Mouse (Mus musculus): ENCODE data around the gene Ptpn18. TPM values are rescaled to one million over a fixed set of nuclear protein-coding genes. Genes with fewer than 3 reads are reported as not detected.
A peak's percentile ranks its signal among the peaks of the same experiment; 100 is the strongest.

Ptpn18 gene
- total and polyA plus RNA-seq, 3 experiments = 39.1 to 73.3 TPM; not detected in 1

DNA sequence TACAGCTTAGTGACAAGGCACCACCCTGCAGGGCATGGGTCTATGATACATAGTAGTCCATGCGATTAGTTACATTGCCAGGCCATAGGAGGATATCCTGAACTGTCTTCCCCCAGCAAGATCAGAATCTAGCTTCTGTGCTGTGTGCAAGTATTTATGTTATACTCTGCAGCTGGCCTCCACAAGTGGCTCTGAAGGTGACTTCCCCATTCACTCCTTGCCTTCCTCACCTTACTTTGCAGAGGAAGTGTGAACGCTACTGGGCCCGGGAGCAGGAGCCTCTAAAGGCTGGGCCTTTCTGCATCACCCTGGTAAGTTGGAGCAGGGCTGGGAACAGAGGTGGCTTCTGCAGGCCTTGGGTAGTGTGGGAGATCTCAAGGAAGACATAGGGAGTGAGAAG lies 8.5 kb downstream of the Ptpn18 start:
- Histone ChIP-seq H3K4me3 (ENCODE audit: control insufficient read depth in 1 of 2, insufficient read depth in 1 of 2, low read depth in 2 of 2, low read length in 2 of 2) (no peak overlapping the region), H3K36me3 (ENCODE audit: control insufficient read depth in 1 of 2, insufficient read depth in 2 of 2, low read length in 2 of 2) (peaks cover 0 to 15% of the 10 kb centered on the region in 2 experiments; a peak in 2 of 4 replicates), H3K27ac (ENCODE audit: control insufficient read depth, low read depth, low read length) (peak overlapping the region; percentile 9; the same call in 1 of the 2 replicates), H3K27me3 (ENCODE audit: control insufficient read depth in 1 of 2, insufficient read depth in 2 of 2, low read length in 2 of 2) (no peaks in the 10 kb centered on the region), H3K4me1 (ENCODE audit: control insufficient read depth in 1 of 2, insufficient read depth in 2 of 2, low read length in 2 of 2) (peaks cover 19 to 22% of the 10 kb centered on the region in 2 experiments), H3K9ac (ENCODE audit: control insufficient read depth, low read depth, low read length, poor library complexity, severe bottlenecking) (no peak overlapping the region), H3K9me3 (replicated peaks; ENCODE audit: insufficient read depth, low read length) (no peaks in the 10 kb centered on the region), H3K79me2 (ENCODE audit: control insufficient read depth, insufficient read depth, low read length, poor library complexity) (no peaks in the 10 kb centered on the region; the same call in 1 of the 2 replicates)
- peak; percentile 72 for DNase-seq (ENCODE audit: low read depth, low spot score)
- TF ChIP-seq EP300 (IDR thresholded peaks at IDR 0.05; ENCODE audit: low read depth in 1 of 2, low read length in 2 of 2) (0 out of 4 replicates have a peak, but pooled peaks of 1 of the 2 experiments have one; percentile 38), ETS1 (IDR thresholded peaks at IDR 0.05; ENCODE audit: low read depth, low read length) (0 out of 2 replicates have a peak, but pooled peaks have one; percentile 35), TAL1 (IDR thresholded peaks at IDR 0.05; ENCODE audit: low read length) (no peak), MYC (IDR thresholded peaks at IDR 0.05; ENCODE audit: low read depth, low read length) (0 out of 2 replicates have a peak, but pooled peaks have one; percentile 39)

DNA sequence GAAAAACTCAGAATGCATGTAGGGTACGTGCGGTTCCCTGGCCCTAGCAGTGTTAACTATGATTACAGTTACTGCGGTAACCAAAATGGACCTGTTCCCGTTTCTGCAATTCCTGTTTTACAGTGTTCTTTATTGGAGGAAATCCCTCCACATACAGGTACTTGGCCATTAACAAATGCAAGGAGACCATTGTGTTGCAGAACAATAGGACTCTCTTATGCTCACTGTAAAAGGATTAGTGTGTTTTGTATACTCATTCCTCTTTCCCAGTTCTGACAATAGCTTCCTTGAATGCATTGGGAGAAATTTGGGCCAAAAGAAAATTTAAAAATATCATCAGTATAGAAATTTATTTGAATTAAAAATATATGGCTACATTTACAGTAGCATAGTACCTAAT lies 8.9 kb downstream of the Ptpn18 start:
- peaks cover 19 to 22% of the 10 kb centered on the region in 2 experiments for H3K4me1 ChIP-seq (ENCODE audit: control insufficient read depth in 1 of 2, insufficient read depth in 2 of 2, low read length in 2 of 2)
- no peaks in the 10 kb centered on the region; the same call in 1 of the 2 replicates for H3K79me2 ChIP-seq (ENCODE audit: control insufficient read depth, insufficient read depth, low read length, poor library complexity)
- DNase-seq (ENCODE audit: low read depth, low spot score) = no peak
- H3K9ac ChIP-seq (ENCODE audit: control insufficient read depth, low read depth, low read length, poor library complexity, severe bottlenecking) = no peak overlapping the region
- H3K9me3 ChIP-seq (replicated peaks; ENCODE audit: insufficient read depth, low read length) = no peaks in the 10 kb centered on the region
- H3K36me3 ChIP-seq (ENCODE audit: control insufficient read depth in 1 of 2, insufficient read depth in 2 of 2, low read length in 2 of 2) = peaks cover 0 to 15% of the 10 kb centered on the region in 2 experiments; a peak in 2 of 4 replicates
- peak overlapping the region; percentile 3; the same call in 1 of the 2 replicates for H3K27ac ChIP-seq (ENCODE audit: control insufficient read depth, low read depth, low read length)
- no peaks in the 10 kb centered on the region for H3K27me3 ChIP-seq (ENCODE audit: control insufficient read depth in 1 of 2, insufficient read depth in 2 of 2, low read length in 2 of 2)
- H3K4me3 ChIP-seq (ENCODE audit: control insufficient read depth in 1 of 2, insufficient read depth in 1 of 2, low read depth in 2 of 2, low read length in 2 of 2) = no peak overlapping the region
- TF ChIP-seq GATA1 (IDR thresholded peaks at IDR 0.05; ENCODE audit: low read depth, low read length) = no peak
- TF ChIP-seq GABPA (IDR thresholded peaks at IDR 0.05; ENCODE audit: low read depth, low read length) = no peak
- TF ChIP-seq POLR2AphosphoS2 (IDR thresholded peaks at IDR 0.05; ENCODE audit: low read length) = no peak
- no peak for TF ChIP-seq MAFK (IDR thresholded peaks at IDR 0.05; ENCODE audit: borderline replicate concordance, low read depth, low read length)
- TF ChIP-seq MAX (IDR thresholded peaks at IDR 0.05; ENCODE audit: low read length) = no peak
- no peak for TF ChIP-seq ZMIZ1 (IDR thresholded peaks at IDR 0.05; ENCODE audit: low read depth, low read length)
- TF ChIP-seq HCFC1 (IDR thresholded peaks at IDR 0.05; ENCODE audit: low read depth, low read length) = no peak
- TF ChIP-seq ELF1 (IDR thresholded peaks at IDR 0.05; ENCODE audit: low read depth, low read length) = no peak
- no peak for TF ChIP-seq POLR2AphosphoS5 (IDR thresholded peaks at IDR 0.05; ENCODE audit: borderline replicate concordance, low read depth, low read length)
- TF ChIP-seq TCF12 (IDR thresholded peaks at IDR 0.05; ENCODE audit: low read depth, low read length) = no peak

DNA sequence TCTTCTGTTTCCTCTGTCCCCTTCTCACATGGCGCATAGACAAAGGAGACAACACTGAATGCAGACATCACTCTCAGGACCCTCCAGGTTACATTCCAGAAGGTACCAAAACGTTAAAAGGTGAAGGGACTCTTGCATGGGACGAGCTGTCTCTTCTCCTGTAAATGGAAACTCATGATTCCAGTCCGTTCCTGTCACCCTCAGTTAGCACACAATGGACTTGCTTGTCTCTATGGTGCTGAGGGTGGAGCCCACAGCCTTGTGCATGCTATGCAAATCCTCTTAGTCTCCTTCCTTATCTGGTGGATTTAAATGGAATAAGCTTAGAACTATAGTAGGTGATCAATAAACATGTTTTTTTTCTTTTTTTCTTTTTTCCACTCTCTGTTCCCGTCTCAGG lies 10.2 kb downstream of the Ptpn18 start:
- Histone ChIP-seq H3K4me1 (ENCODE audit: control insufficient read depth in 1 of 2, insufficient read depth in 2 of 2, low read length in 2 of 2) (peaks cover 17 to 19% of the 10 kb centered on the region in 2 experiments), H3K9ac (ENCODE audit: control insufficient read depth, low read depth, low read length, poor library complexity, severe bottlenecking) (no peak overlapping the region), H3K79me2 (ENCODE audit: control insufficient read depth, insufficient read depth, low read length, poor library complexity) (no peaks in the 10 kb centered on the region; the same call in 1 of the 2 replicates), H3K27ac (ENCODE audit: control insufficient read depth, low read depth, low read length) (no peak overlapping the region), H3K9me3 (replicated peaks; ENCODE audit: insufficient read depth, low read length) (no peaks in the 10 kb centered on the region), H3K4me3 (ENCODE audit: control insufficient read depth in 1 of 2, insufficient read depth in 1 of 2, low read depth in 2 of 2, low read length in 2 of 2) (no peak overlapping the region), H3K27me3 (ENCODE audit: control insufficient read depth in 1 of 2, insufficient read depth in 2 of 2, low read length in 2 of 2) (no peaks in the 10 kb centered on the region), H3K36me3 (ENCODE audit: control insufficient read depth in 1 of 2, insufficient read depth in 2 of 2, low read length in 2 of 2) (peaks cover 0 to 13% of the 10 kb centered on the region in 2 experiments; a peak in 2 of 4 replicates)
- DNase-seq (ENCODE audit: low read depth, low spot score) = no peak
- no peak for TF ChIP-seq ZC3H11A (IDR thresholded peaks at IDR 0.05; ENCODE audit: low read depth, low read length)
- TF ChIP-seq ELF1 (IDR thresholded peaks at IDR 0.05; ENCODE audit: low read depth, low read length) = no peak
- TF ChIP-seq SMC3 (IDR thresholded peaks at IDR 0.05; ENCODE audit: low read depth, low read length) = no peak
- TF ChIP-seq MEF2A (IDR thresholded peaks at IDR 0.05; ENCODE audit: extremely low read depth, insufficient replicate concordance, low read depth, low read length, poor library complexity, severe bottlenecking) = no peak
- no peak for TF ChIP-seq HCFC1 (IDR thresholded peaks at IDR 0.05; ENCODE audit: low read depth, low read length)
- TF ChIP-seq RCOR1 (IDR thresholded peaks at IDR 0.05; ENCODE audit: low read depth, low read length) = no peak
- no peak for TF ChIP-seq CHD2 (IDR thresholded peaks at IDR 0.05; ENCODE audit: low read length)
- no peak for TF ChIP-seq POLR2AphosphoS5 (IDR thresholded peaks at IDR 0.05; ENCODE audit: borderline replicate concordance, low read depth, low read length)
- no peak for TF ChIP-seq ZMIZ1 (IDR thresholded peaks at IDR 0.05; ENCODE audit: low read depth, low read length)
- TF ChIP-seq TAL1 (IDR thresholded peaks at IDR 0.05; ENCODE audit: low read length) = no peak
- no peak for TF ChIP-seq USF1 (IDR thresholded peaks at IDR 0.05; ENCODE audit: low read depth, low read length)
- TF ChIP-seq GATA1 (IDR thresholded peaks at IDR 0.05; ENCODE audit: low read depth, low read length) = no peak
- TF ChIP-seq MAX (IDR thresholded peaks at IDR 0.05; ENCODE audit: low read length) = no peak
- TF ChIP-seq MYB (IDR thresholded peaks at IDR 0.05; ENCODE audit: low read depth, low read length) = no peak
- TF ChIP-seq SIN3A (IDR thresholded peaks at IDR 0.05; ENCODE audit: low read length) = no peak
- no peak for TF ChIP-seq KAT2A (conservative IDR thresholded peaks at IDR 0.05; ENCODE audit: low read depth, low read length)
- TF ChIP-seq MAZ (IDR thresholded peaks at IDR 0.05; ENCODE audit: low read depth, low read length) = no peak
- no peak for TF ChIP-seq ETS1 (IDR thresholded peaks at IDR 0.05; ENCODE audit: low read depth, low read length)
